Mouse (Mus musculus) embryonic facial prominence, embryonic 13.5 days (tissue): ENCODE data around the gene Gm1673. TPM values are rescaled to one million over a fixed set of nuclear protein-coding genes. Genes with fewer than 3 reads are reported as not detected.

Experiments used
- ATAC-seq: fragments of 200-750 bp; cut with Nextera tagmentation; 2 replicates; pipeline ENCODE4 v1.8.0; 2017; ENCODE audit warnings: low read depth; ENCODE audit not compliant: insufficient number of reproducible peaks, insufficient read depth, low FRiP score, low TSS enrichment
- H3K27ac ChIP-seq: fragments of 300-500 bp; sonication (generic); 2 replicates; pipeline ENCODE4 v1.5.1; 2015; ENCODE audit warnings: moderate library complexity, mild to moderate bottlenecking, inconsistent platforms
- H3K27me3 ChIP-seq: fragments of 300-500 bp; sonication (generic); 2 replicates; pipeline ENCODE4 v1.6.1; 2015; ENCODE audit warnings: mild to moderate bottlenecking, inconsistent platforms
- H3K36me3 ChIP-seq: fragments of 300-500 bp; sonication (generic); 2 replicates; pipeline ENCODE4 v1.6.1; 2015; ENCODE audit warnings: mild to moderate bottlenecking, inconsistent platforms
- H3K4me1 ChIP-seq: fragments of 300-500 bp; sonication (generic); 2 replicates; pipeline ENCODE4 v1.6.1; 2015; ENCODE audit warnings: inconsistent platforms
- H3K4me2 ChIP-seq: fragments of 300-500 bp; sonication (generic); 2 replicates; pipeline ENCODE4 v1.6.1; 2015; ENCODE audit warnings: moderate library complexity, mild to moderate bottlenecking, inconsistent platforms
- H3K4me3 ChIP-seq: fragments of 300-500 bp; sonication (generic); 2 replicates; pipeline ENCODE4 v1.5.1; 2015; ENCODE audit warnings: mild to moderate bottlenecking, inconsistent platforms
- H3K9ac ChIP-seq: fragments of 300-500 bp; sonication (generic); 2 replicates; pipeline ENCODE4 v1.6.1; 2015; ENCODE audit warnings: mild to moderate bottlenecking, inconsistent platforms
- H3K9me3 ChIP-seq: fragments of 300-500 bp; sonication (generic); 2 replicates; pipeline ENCODE4 v1.6.1; 2016; ENCODE audit warnings: inconsistent platforms
- WGBS: fragments of 180-500 bp; shearing (Covaris S2); methylation state at CpG from one replicate; pipeline ENCODE4 v1.1.7; 2015; ENCODE audit warnings: mixed read lengths; 5-methylcytosine and 5-hydroxymethylcytosine counted together
- polyA plus RNA-seq: library from polyadenylated mRNA; unstranded; fragments of >200 nt; fragmentation: Nextera tagmentation; extraction: Ambion mirVana; gene quantifications from 2 replicates; pipeline ENCODE4 v1.2.1, GENCODE M21; 2015

The Gm1673 gene
- polyA plus RNA-seq, 1 experiment from 2014 or later = 174 TPM

GRCm38 (mm10) chr5:33998505-33998877 lies 15.3 kb downstream of the Gm1673 start:
- Histone ChIP-seq H3K27ac (no peak overlapping the region), H3K36me3 (no peaks in the 10 kb centered on the region), H3K4me3 (no peak overlapping the region), H3K4me2 (no peak overlapping the region), H3K9ac (no peak overlapping the region), H3K4me1 (peaks cover 22% of the 10 kb centered on the region), H3K9me3 (no peaks in the 10 kb centered on the region), H3K27me3 (peaks cover 66% of the 10 kb centered on the region)
- 82% methylated on average over 3 of the region's 3 CpGs for WGBS
- no peak for ATAC-seq

- 80% methylated on average over 6 of the region's 6 CpGs for WGBS
- Histone ChIP-seq H3K27ac (no peak overlapping the region), H3K4me3 (no peak overlapping the region), H3K9me3 (no peaks in the 10 kb centered on the region), H3K36me3 (no peaks in the 10 kb centered on the region), H3K27me3 (peaks cover 58% of the 10 kb centered on the region), H3K9ac (no peak overlapping the region), H3K4me2 (no peak overlapping the region), H3K4me1 (peaks cover 22% of the 10 kb centered on the region)
- ATAC-seq = no peak
Measured at GRCm38 (mm10) chr5:33999466-34000090, 16.3 kb downstream of the Gm1673 start.

GRCm38 (mm10) chr5:34000809-34001208 lies 17.6 kb downstream of the Gm1673 start:
- Histone ChIP-seq H3K4me1 (peaks cover 18% of the 10 kb centered on the region), H3K4me3 (no peak overlapping the region), H3K27me3 (peaks cover 46% of the 10 kb centered on the region), H3K36me3 (no peaks in the 10 kb centered on the region), H3K9ac (no peak overlapping the region), H3K9me3 (no peaks in the 10 kb centered on the region), H3K27ac (no peak overlapping the region), H3K4me2 (no peak overlapping the region)
- 94% methylated on average over 25 of the region's 25 CpGs for WGBS
- no peak for ATAC-seq

- no peak overlapping the region for H3K9ac ChIP-seq
- peak; percentile 38; the same call in 1 of the 2 replicates for ATAC-seq
- H3K36me3 ChIP-seq = no peaks in the 10 kb centered on the region
- no peaks in the 10 kb centered on the region for H3K9me3 ChIP-seq
- H3K4me1 ChIP-seq = peaks cover 12% of the 10 kb centered on the region
- H3K27me3 ChIP-seq = peaks cover 40% of the 10 kb centered on the region
- WGBS = 100% methylated on average over 1 of the region's 1 CpGs
- no peak overlapping the region for H3K4me2 ChIP-seq
- no peak overlapping the region for H3K4me3 ChIP-seq
- H3K27ac ChIP-seq = no peak overlapping the region
Measured at GRCm38 (mm10) chr5:34001401-34001800, 18.2 kb downstream of the Gm1673 start.

GRCm38 (mm10) chr5:34002636-34003035 lies 19.4 kb downstream of the Gm1673 start:
- Histone ChIP-seq H3K4me1 (peaks cover 3% of the 10 kb centered on the region), H3K27me3 (peaks cover 27% of the 10 kb centered on the region), H3K9me3 (no peaks in the 10 kb centered on the region), H3K9ac (no peak overlapping the region), H3K36me3 (no peaks in the 10 kb centered on the region), H3K4me2 (no peak overlapping the region), H3K27ac (no peak overlapping the region), H3K4me3 (no peak overlapping the region)
- ATAC-seq = no peak
- 88% methylated on average over 4 of the region's 4 CpGs for WGBS

- no peaks in the 10 kb centered on the region for H3K4me1 ChIP-seq
- WGBS = 78% methylated on average over 5 of the region's 5 CpGs
- peaks cover 8% of the 10 kb centered on the region for H3K27me3 ChIP-seq
- H3K27ac ChIP-seq = no peak overlapping the region
- H3K4me3 ChIP-seq = no peak overlapping the region
- no peaks in the 10 kb centered on the region for H3K9me3 ChIP-seq
- H3K4me2 ChIP-seq = no peak overlapping the region
- H3K36me3 ChIP-seq = no peaks in the 10 kb centered on the region
- ATAC-seq = no peak
- no peak overlapping the region for H3K9ac ChIP-seq
Measured at GRCm38 (mm10) chr5:34004618-34005017, 21.4 kb downstream of the Gm1673 start.

- 80% methylated on average over 4 of the region's 4 CpGs for WGBS
- no peak for ATAC-seq
- no peak overlapping the region for H3K27ac ChIP-seq
- no peak overlapping the region for H3K4me3 ChIP-seq
- H3K9ac ChIP-seq = no peak overlapping the region
- H3K4me2 ChIP-seq = no peak overlapping the region
- no peaks in the 10 kb centered on the region for H3K36me3 ChIP-seq
- H3K9me3 ChIP-seq = no peaks in the 10 kb centered on the region
- H3K27me3 ChIP-seq = no peaks in the 10 kb centered on the region
- H3K4me1 ChIP-seq = no peaks in the 10 kb centered on the region
Measured at GRCm38 (mm10) chr5:34006832-34007231, 23.6 kb downstream of the Gm1673 start.

GRCm38 (mm10) chr5:34007392-34007941 lies 24.2 kb downstream of the Gm1673 start:
- H3K27ac ChIP-seq = no peak overlapping the region
- ATAC-seq = no peak
- WGBS = 84% methylated on average over 4 of the region's 4 CpGs
- H3K9me3 ChIP-seq = no peaks in the 10 kb centered on the region
- H3K27me3 ChIP-seq = no peaks in the 10 kb centered on the region
- H3K9ac ChIP-seq = no peak overlapping the region
- no peak overlapping the region for H3K4me2 ChIP-seq
- H3K36me3 ChIP-seq = no peaks in the 10 kb centered on the region
- no peak overlapping the region for H3K4me3 ChIP-seq
- no peaks in the 10 kb centered on the region for H3K4me1 ChIP-seq

- Histone ChIP-seq H3K9me3 (no peaks in the 10 kb centered on the region), H3K27ac (no peak overlapping the region), H3K4me3 (no peak overlapping the region), H3K4me2 (no peak overlapping the region), H3K36me3 (no peaks in the 10 kb centered on the region), H3K4me1 (no peaks in the 10 kb centered on the region), H3K27me3 (0 out of 2 replicates have a peak, but pooled peaks cover 3% of the 10 kb centered on the region), H3K9ac (no peak overlapping the region)
- no peak for ATAC-seq
- WGBS = 60% methylated on average over 1 of the region's 1 CpGs
Measured at GRCm38 (mm10) chr5:34014652-34015051, 31.4 kb downstream of the Gm1673 start.

GRCm38 (mm10) chr5:34018968-34019367 lies 35.7 kb downstream of the Gm1673 start:
- Histone ChIP-seq H3K4me1 (peaks cover 4% of the 10 kb centered on the region; the same call in 1 of the 2 replicates), H3K9me3 (no peaks in the 10 kb centered on the region), H3K27me3 (no peaks in the 10 kb centered on the region), H3K27ac (no peak overlapping the region), H3K4me3 (no peak overlapping the region), H3K9ac (no peak overlapping the region), H3K36me3 (no peaks in the 10 kb centered on the region), H3K4me2 (no peak overlapping the region)
- 80% methylated on average over 4 of the region's 4 CpGs for WGBS
- no peak for ATAC-seq

- Histone ChIP-seq H3K9me3 (no peaks in the 10 kb centered on the region), H3K4me1 (no peaks in the 10 kb centered on the region), H3K27ac (no peak overlapping the region), H3K36me3 (no peaks in the 10 kb centered on the region), H3K9ac (no peak overlapping the region), H3K27me3 (no peaks in the 10 kb centered on the region), H3K4me2 (no peak overlapping the region), H3K4me3 (no peak overlapping the region)
- WGBS = 64% methylated on average over 4 of the region's 4 CpGs
- ATAC-seq = no peak
Measured at GRCm38 (mm10) chr5:34030101-34030500, 46.9 kb downstream of the Gm1673 start.

- 67% methylated on average over 6 of the region's 6 CpGs for WGBS
- Histone ChIP-seq H3K4me3 (no peak overlapping the region), H3K27me3 (no peaks in the 10 kb centered on the region), H3K27ac (no peak overlapping the region), H3K4me2 (no peak overlapping the region), H3K4me1 (no peaks in the 10 kb centered on the region), H3K9ac (no peak overlapping the region), H3K36me3 (no peaks in the 10 kb centered on the region), H3K9me3 (no peaks in the 10 kb centered on the region)
- no peak for ATAC-seq
Measured at GRCm38 (mm10) chr5:34031022-34031421, 47.8 kb downstream of the Gm1673 start.
